Mouse (Mus musculus): ENCODE results near the gene Lingo3. TPM values are rescaled to one million over a fixed set of nuclear protein-coding genes. Genes with fewer than 3 reads are reported as not detected.

The Lingo3 gene
- polyA plus RNA-seq, 1 experiment: 29.4 TPM

- Histone ChIP-seq H3K4me3 (ENCODE audit: insufficient read depth, low read length) (no peak overlapping the region), H3K27ac (ENCODE audit: insufficient read depth, low read length) (no peak overlapping the region), H3K4me1 (ENCODE audit: control insufficient read depth, insufficient read depth, low read length) (no peaks in the 10 kb centered on the region)
- TF ChIP-seq POLR2A (IDR thresholded peaks at IDR 0.05; ENCODE audit: extremely low read depth, insufficient read depth, low read length) (no peak), CTCF (IDR thresholded peaks at IDR 0.05; ENCODE audit: extremely low read depth, insufficient read depth, low read length) (no peak)
Measured at GRCm38 (mm10) chr10:80787517-80787916, 56.3 kb downstream of the Lingo3 start.

GRCm38 (mm10) chr10:80785963-80786362 is 57.9 kb downstream of the Lingo3 start:
- no peak for TF ChIP-seq POLR2A (IDR thresholded peaks at IDR 0.05; ENCODE audit: extremely low read depth, insufficient read depth, low read length)
- no peak for TF ChIP-seq CTCF (IDR thresholded peaks at IDR 0.05; ENCODE audit: extremely low read depth, insufficient read depth, low read length)
- H3K27ac ChIP-seq (ENCODE audit: insufficient read depth, low read length): no peak overlapping the region
- H3K4me3 ChIP-seq (ENCODE audit: insufficient read depth, low read length): no peak overlapping the region
- H3K4me1 ChIP-seq (ENCODE audit: control insufficient read depth, insufficient read depth, low read length): no peaks in the 10 kb centered on the region

- TF ChIP-seq CTCF (IDR thresholded peaks at IDR 0.05; ENCODE audit: extremely low read depth, insufficient read depth, low read length) (no peak), POLR2A (IDR thresholded peaks at IDR 0.05; ENCODE audit: extremely low read depth, insufficient read depth, low read length) (no peak)
Measured at GRCm38 (mm10) chr10:80784871-80785270, 59.0 kb downstream of the Lingo3 start.

GRCm38 (mm10) chr10:80784302-80784701 is 59.5 kb downstream of the Lingo3 start:
- Histone ChIP-seq H3K4me3 (ENCODE audit: insufficient read depth, low read length) (no peak overlapping the region), H3K4me1 (ENCODE audit: control insufficient read depth, insufficient read depth, low read length) (no peaks in the 10 kb centered on the region), H3K27ac (ENCODE audit: insufficient read depth, low read length) (no peak overlapping the region)
- TF ChIP-seq CTCF (IDR thresholded peaks at IDR 0.05; ENCODE audit: extremely low read depth, insufficient read depth, low read length) (no peak), POLR2A (IDR thresholded peaks at IDR 0.05; ENCODE audit: extremely low read depth, insufficient read depth, low read length) (no peak)

More at GRCm38 (mm10) chr10:80784871-80785270, 59.0 kb downstream of the Lingo3 start:
- no peaks in the 10 kb centered on the region for H3K4me1 ChIP-seq (ENCODE audit: control insufficient read depth, insufficient read depth, low read length)
- H3K27ac ChIP-seq (ENCODE audit: insufficient read depth, low read length): 0 out of 2 replicates have a peak overlapping the region, but pooled peaks have one; percentile 4
- no peak overlapping the region for H3K4me3 ChIP-seq (ENCODE audit: insufficient read depth, low read length)

Other genes starting within 250 kb of the Lingo3 start
- gene Scamp4, start 241.2 kb downstream of the Lingo3 start, polyA plus RNA-seq (2012; rRNA removed): 63.2 and 63.9 TPM in 2 replicates
- 4.0 and 4.3 TPM in 2 replicates for gene Adat3, start 241.2 kb downstream of the Lingo3 start, polyA plus RNA-seq (2012; rRNA removed)
- 2.5 and 2.8 TPM in 2 replicates for gene Gm49322, start 238.0 kb downstream of the Lingo3 start, polyA plus RNA-seq (2012; rRNA removed)
- 294 and 314 TPM in 2 replicates for gene Csnk1g2, start 221.2 kb downstream of the Lingo3 start, polyA plus RNA-seq (2012; rRNA removed)
- 98.8 and 102 TPM in 2 replicates for gene Btbd2, start 187.0 kb downstream of the Lingo3 start, polyA plus RNA-seq (2012; rRNA removed)
- gene Mknk2, start 165.9 kb downstream of the Lingo3 start, polyA plus RNA-seq (2012; rRNA removed): 47.1 and 54.0 TPM in 2 replicates
- gene Mob3a, start 142.1 kb downstream of the Lingo3 start, polyA plus RNA-seq (2012; rRNA removed): 7.9 and 9.4 TPM in 2 replicates
- gene Izumo4, start 141.9 kb downstream of the Lingo3 start, polyA plus RNA-seq (2012; rRNA removed): 111 and 118 TPM in 2 replicates
- gene Ap3d1, start 101.8 kb downstream of the Lingo3 start, polyA plus RNA-seq (2012; rRNA removed): 157 and 159 TPM in 2 replicates
- gene Dot1l, start 88.8 kb downstream of the Lingo3 start, polyA plus RNA-seq (2012; rRNA removed): 45.9 and 47.8 TPM in 2 replicates
- 38.9 and 46.1 TPM in 2 replicates for gene Sf3a2, start 45.8 kb downstream of the Lingo3 start, polyA plus RNA-seq (2012; rRNA removed)
- gene Plekhj1, start 45.4 kb downstream of the Lingo3 start, polyA plus RNA-seq (2012; rRNA removed): 59.5 and 62.6 TPM in 2 replicates
- 1.6 and 2.3 TPM in 2 replicates for gene Amh, start 38.8 kb downstream of the Lingo3 start, polyA plus RNA-seq (2012; rRNA removed)
- 4.7 and 5.0 TPM in 2 replicates for gene Jsrp1, start 30.5 kb downstream of the Lingo3 start, polyA plus RNA-seq (2012; rRNA removed)
- gene Oaz1, start 17.4 kb downstream of the Lingo3 start, polyA plus RNA-seq (2012; rRNA removed): 643 and 729 TPM in 2 replicates
- gene Lsm7, start 11.2 kb upstream of the Lingo3 start, polyA plus RNA-seq (2012; rRNA removed): 223 and 238 TPM in 2 replicates
- 94.2 and 96.5 TPM in 2 replicates for gene Sppl2b, start 11.2 kb upstream of the Lingo3 start, polyA plus RNA-seq (2012; rRNA removed)
- gene Tmprss9, start 27.8 kb upstream of the Lingo3 start, polyA plus RNA-seq (2012; rRNA removed): 0.21 and 0.40 TPM in 2 replicates
- gene Timm13, start 56.9 kb upstream of the Lingo3 start, polyA plus RNA-seq (2012; rRNA removed): 207 and 219 TPM in 2 replicates
- gene Lmnb2, start 74.2 kb upstream of the Lingo3 start, polyA plus RNA-seq (2012; rRNA removed): 23.6 and 24.5 TPM in 2 replicates
- gene Gadd45b, start 86.0 kb upstream of the Lingo3 start, polyA plus RNA-seq (2012; rRNA removed): 23.9 and 25.6 TPM in 2 replicates
- 77.9 and 152 TPM in 2 replicates for gene Gng7, start 170.9 kb upstream of the Lingo3 start, polyA plus RNA-seq (2012; rRNA removed)
- gene Diras1, start 181.6 kb upstream of the Lingo3 start, polyA plus RNA-seq (2012; rRNA removed): 83.8 and 85.3 TPM in 2 replicates
- 72.8 and 73.0 TPM in 2 replicates for gene Slc39a3, start 193.4 kb upstream of the Lingo3 start, polyA plus RNA-seq (2012; rRNA removed)
- 222 and 228 TPM in 2 replicates for gene Sgta, start 216.1 kb upstream of the Lingo3 start, polyA plus RNA-seq (2012; rRNA removed)
- gene Thop1, start 226.0 kb upstream of the Lingo3 start, polyA plus RNA-seq (2012; rRNA removed): 66.2 and 68.5 TPM in 2 replicates

All from cortical plate, adult 2 months (tissue).